Mouse (Mus musculus) kidney, embryonic 15.5 days (tissue): ENCODE data around the gene Btnl4. TPM values are rescaled to one million over a fixed set of nuclear protein-coding genes. Genes with fewer than 3 reads are reported as not detected.
"Not testable (repeated sequence)": the region's sequence is repeated elsewhere in the genome, so short reads cannot be mapped to it uniquely, and the experiment has no call there.

ENCODE experiments used
- ATAC-seq: fragments of 200-750 bp; cut with Nextera tagmentation; replicated peaks from 2 replicates; pipeline ENCODE4 v1.8.0; 2017; ENCODE audit warnings: moderate TSS enrichment; ENCODE audit not compliant: low FRiP score
- H3K27ac ChIP-seq: fragments of 300-500 bp; sonication (generic); 2 replicates; pipeline ENCODE4 v1.5.1; 2015; ENCODE audit warnings: mild to moderate bottlenecking, inconsistent platforms
- H3K27me3 ChIP-seq: fragments of 300-500 bp; sonication (generic); 2 replicates; pipeline ENCODE4 v1.6.1; 2015; ENCODE audit warnings: inconsistent platforms
- H3K36me3 ChIP-seq: fragments of 300-500 bp; sonication (generic); 2 replicates; pipeline ENCODE4 v1.6.1; 2015; ENCODE audit warnings: inconsistent platforms
- H3K4me1 ChIP-seq: fragments of 300-500 bp; sonication (generic); 2 replicates; pipeline ENCODE4 v1.6.1; 2015; ENCODE audit warnings: inconsistent platforms
- H3K4me2 ChIP-seq: fragments of 300-500 bp; sonication (generic); 2 replicates; pipeline ENCODE4 v1.6.1; 2015; ENCODE audit warnings: moderate library complexity, mild to moderate bottlenecking, inconsistent platforms
- H3K4me3 ChIP-seq: fragments of 300-500 bp; sonication (generic); replicated peaks from 2 replicates; pipeline ENCODE4 v1.5.1; 2015; ENCODE audit warnings: mild to moderate bottlenecking, inconsistent platforms
- H3K9ac ChIP-seq: fragments of 300-500 bp; sonication (generic); 2 replicates; pipeline ENCODE4 v1.6.1; 2015; ENCODE audit warnings: mild to moderate bottlenecking, inconsistent platforms
- H3K9me3 ChIP-seq: fragments of 300-500 bp; sonication (generic); replicated peaks from 2 replicates; pipeline ENCODE4 v1.6.1; 2016; ENCODE audit warnings: inconsistent platforms
- WGBS: fragments of 180-500 bp; shearing (Covaris S2); methylation state at CpG from one replicate; pipeline ENCODE4 v1.1.7; 2015; ENCODE audit warnings: mixed read lengths; 5-methylcytosine and 5-hydroxymethylcytosine counted together
- polyA plus RNA-seq: library from polyadenylated mRNA; unstranded; fragments of >200 nt; fragmentation: Nextera tagmentation; extraction: Ambion mirVana; gene quantifications from 2 replicates; pipeline ENCODE4 v1.2.1, GENCODE M21; 2015

The Btnl4 gene
- 0.09 TPM in 1 of 2 replicates, not detected in the other for polyA plus RNA-seq

DNA sequence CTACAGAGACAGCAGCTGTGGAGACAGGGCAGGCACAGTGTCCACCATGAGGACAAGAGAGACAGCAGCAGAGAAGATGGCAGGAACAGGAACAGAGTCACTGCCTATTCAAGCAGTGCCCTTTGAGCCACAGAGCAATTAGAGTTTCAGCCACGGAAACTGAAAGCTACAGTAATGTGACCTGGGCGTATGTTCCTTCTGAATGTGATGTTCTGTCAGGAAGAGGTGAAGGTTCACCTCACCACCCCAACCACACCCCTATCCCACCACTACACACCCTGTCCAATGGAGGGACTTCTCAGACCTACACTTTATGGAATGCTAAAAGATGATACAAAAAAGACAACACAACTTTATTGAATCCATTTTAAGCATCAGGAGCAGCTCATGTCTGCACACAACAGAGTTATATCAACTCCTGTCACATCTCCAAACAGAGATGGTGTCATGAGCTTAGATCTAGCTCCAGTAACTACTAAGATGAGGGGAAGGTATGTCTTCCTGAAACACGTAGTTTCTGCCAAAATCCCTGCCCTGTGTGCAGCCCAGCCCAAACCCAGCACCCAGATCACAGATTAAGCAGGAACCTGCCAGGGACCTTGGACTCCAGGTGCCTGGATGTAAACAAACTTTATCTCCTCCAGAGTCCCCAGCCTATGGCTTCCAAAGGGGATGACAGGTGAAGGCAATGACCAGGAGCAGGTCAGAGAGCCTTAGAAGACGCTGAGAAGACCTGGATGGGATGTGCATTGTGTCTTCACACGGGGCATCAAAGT, at the start of gene Btnl4:
Btnl4 (minus strand) TSS at position 81 of the 776 bp plus-strand sequence.
- H3K27me3 ChIP-seq, ATAC-seq, H3K4me2 ChIP-seq, H3K36me3 ChIP-seq, H3K27ac ChIP-seq, H3K4me3 ChIP-seq, H3K9me3 ChIP-seq, H3K9ac ChIP-seq, H3K4me1 ChIP-seq: not testable (repeated sequence)
- 78% methylated on average over 5 of the region's 5 CpGs for whole genome bisulfite sequencing

DNA sequence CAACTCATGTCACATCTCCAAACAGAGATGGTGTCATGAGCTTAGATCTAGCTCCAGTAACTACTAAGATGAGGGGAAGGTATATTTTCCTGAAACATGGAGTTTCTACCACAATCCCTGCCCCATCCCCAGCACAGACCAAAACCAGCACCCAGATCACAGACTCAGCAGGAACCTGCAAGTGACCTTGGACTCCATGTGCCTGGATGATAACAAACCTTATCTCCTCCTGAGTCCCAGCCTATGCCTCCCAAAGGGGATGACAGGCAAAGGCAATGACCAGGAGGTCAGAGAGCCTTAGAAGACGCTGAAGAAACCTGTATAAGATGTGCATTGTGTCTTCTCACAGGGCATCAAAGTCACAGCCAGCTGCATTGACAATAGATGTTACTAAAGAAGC, 41.9 kb upstream of the Btnl4 start:
- ATAC-seq: no peak
- Histone ChIP-seq H3K4me2 (no peak overlapping the region), H3K4me1 (no peaks in the 10 kb centered on the region), H3K27ac (no peak overlapping the region), H3K4me3 (no peak overlapping the region), H3K27me3 (no peaks in the 10 kb centered on the region), H3K36me3 (no peaks in the 10 kb centered on the region), H3K9me3 (no peaks in the 10 kb centered on the region), H3K9ac (no peak overlapping the region)
- WGBS: 73% methylated on average over 1 of the region's 1 CpGs

DNA sequence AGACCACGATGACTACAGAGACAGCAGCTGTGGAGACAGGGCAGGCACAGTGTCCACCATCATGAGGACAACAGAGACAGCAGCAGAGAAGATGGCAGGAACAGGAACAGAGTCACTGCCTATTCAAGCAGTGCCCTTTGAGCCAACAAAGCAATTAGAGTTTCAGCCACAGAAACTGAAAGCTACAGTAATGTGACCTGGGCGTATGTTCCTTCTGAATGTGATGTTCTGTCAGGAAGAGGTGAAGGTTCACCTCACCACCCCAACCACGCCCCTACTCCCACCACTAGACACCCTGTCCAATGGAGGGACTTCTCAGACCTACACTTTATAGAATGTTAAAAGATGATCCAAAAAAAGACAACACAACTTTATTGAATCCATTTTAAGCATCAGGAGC, 41.5 kb upstream of the Btnl4 start:
- H3K4me2 ChIP-seq, H3K4me1 ChIP-seq, ATAC-seq, H3K4me3 ChIP-seq, H3K27me3 ChIP-seq, H3K9me3 ChIP-seq, H3K27ac ChIP-seq, H3K9ac ChIP-seq, H3K36me3 ChIP-seq: not testable (repeated sequence)
- 61% methylated on average over 3 of the region's 3 CpGs for WGBS

DNA sequence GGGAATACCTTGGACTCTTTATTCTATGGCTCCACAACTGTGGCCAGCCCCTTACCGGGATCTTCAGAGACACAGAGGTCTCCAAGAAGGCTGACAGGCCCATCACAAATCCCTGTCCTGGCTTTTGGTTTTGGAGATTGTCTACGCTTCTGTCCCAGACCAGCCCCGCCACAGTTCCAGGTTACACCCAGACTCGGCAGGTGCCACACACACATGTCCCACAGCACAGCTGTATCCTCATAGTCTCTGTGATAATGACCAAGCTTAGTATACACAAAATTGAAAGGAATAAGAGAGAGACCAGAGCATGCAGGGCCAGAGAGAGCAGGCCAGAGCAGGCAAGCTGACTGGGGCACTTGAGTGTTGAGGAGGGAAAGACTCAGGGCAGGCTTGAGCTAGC, 40.7 kb upstream of the Btnl4 start:
- no peaks in the 10 kb centered on the region for H3K9me3 ChIP-seq
- no peak overlapping the region for H3K9ac ChIP-seq
- no peak overlapping the region for H3K4me3 ChIP-seq
- no peak overlapping the region for H3K27ac ChIP-seq
- no peaks in the 10 kb centered on the region for H3K27me3 ChIP-seq
- H3K4me1 ChIP-seq: no peaks in the 10 kb centered on the region
- no peak for ATAC-seq
- no peaks in the 10 kb centered on the region for H3K36me3 ChIP-seq
- 86% methylated on average over 4 of the region's 4 CpGs for WGBS
- H3K4me2 ChIP-seq: no peak overlapping the region

DNA sequence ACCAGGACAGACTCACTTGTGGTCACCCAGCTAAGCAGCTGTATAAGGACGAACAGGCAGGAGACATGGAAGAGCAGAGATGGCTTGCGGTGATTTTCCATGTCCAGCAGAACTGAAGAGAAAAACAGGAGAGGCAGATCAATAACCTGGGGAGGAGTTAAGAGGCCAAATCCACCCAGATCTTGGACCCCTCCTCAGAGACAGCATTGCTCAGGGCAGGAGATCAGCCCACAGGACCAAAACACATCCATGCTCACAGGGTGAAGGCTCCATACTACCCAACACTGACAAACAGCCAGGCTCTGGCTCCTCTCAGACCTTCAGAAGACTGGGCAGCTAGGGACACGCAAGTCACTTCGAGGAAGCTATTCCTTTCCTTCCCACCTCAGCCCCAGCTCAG, 40.1 kb upstream of the Btnl4 start, which contains the start of gene Btnl6:
Btnl6 (minus strand) TSS at position 101 of the 400 bp plus-strand sequence.
- WGBS: 89% methylated on average over 4 of the region's 4 CpGs

DNA sequence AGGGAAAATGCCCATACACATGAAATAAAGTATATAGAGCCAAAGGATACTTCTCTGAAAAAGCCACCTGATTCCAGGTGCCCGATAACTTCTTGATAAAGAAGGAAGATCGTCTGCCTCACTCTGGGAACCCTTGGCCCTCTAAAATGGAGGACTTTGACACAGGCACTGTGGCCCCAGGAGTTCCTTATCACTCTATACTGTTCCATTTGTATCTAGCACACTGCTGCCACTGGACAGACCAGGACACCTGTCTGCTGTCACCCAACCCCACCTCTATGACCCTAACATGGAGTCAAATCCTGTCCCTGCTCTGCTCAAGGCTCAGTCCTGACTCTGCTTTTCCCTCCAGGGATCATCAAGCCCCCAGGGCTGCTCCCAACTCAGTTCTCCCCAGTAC, 39.4 kb upstream of the Btnl4 start:
- ATAC-seq: no peak
- Histone ChIP-seq H3K9me3 (no peaks in the 10 kb centered on the region), H3K4me3 (no peak overlapping the region), H3K36me3 (no peaks in the 10 kb centered on the region), H3K9ac (no peak overlapping the region), H3K27ac (no peak overlapping the region), H3K4me2 (no peak overlapping the region), H3K27me3 (no peaks in the 10 kb centered on the region), H3K4me1 (no peaks in the 10 kb centered on the region)
- 88% methylated on average over 2 of the region's 2 CpGs for WGBS

More for the DNA sequence above, 40.1 kb upstream of the Btnl4 start, which contains the start of gene Btnl6:
- Histone ChIP-seq H3K4me3 (no peak within 1 kb of the TSS), H3K4me1 (no peaks in the 10 kb centered on the region), H3K27ac (no peak within 1 kb of the TSS), H3K9ac (no peak within 1 kb of the TSS), H3K9me3 (no peaks in the 10 kb centered on the region), H3K27me3 (no peaks in the 10 kb centered on the region), H3K36me3 (no peaks in the 10 kb centered on the region), H3K4me2 (no peak within 1 kb of the TSS)
- ATAC-seq: no peak

DNA sequence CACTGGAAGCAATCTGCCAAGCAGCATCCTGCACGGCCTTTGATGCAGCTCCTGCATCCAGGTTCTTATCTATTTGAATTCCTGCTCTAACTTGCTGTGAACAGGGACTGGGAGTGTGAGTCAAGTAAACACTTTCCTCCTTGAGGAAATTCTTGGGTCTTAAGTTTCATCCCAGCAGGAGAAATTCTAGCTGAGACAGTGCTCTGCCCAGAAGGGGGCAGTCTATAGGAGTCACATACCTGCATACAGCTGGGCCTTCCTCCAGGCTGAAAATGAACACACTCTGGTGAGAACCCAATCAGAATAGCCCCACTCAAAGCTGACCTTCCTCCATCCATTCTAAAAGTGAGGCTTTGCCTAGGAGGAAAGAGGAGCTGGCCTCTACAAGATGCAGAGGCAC, 34.6 kb upstream of the Btnl4 start:
- not testable (repeated sequence) for H3K4me3 ChIP-seq, H3K27ac ChIP-seq, H3K36me3 ChIP-seq, H3K4me1 ChIP-seq, H3K9me3 ChIP-seq, ATAC-seq, H3K9ac ChIP-seq, H3K27me3 ChIP-seq, H3K4me2 ChIP-seq
- WGBS: 55% methylated on average over 1 of the region's 1 CpGs

DNA sequence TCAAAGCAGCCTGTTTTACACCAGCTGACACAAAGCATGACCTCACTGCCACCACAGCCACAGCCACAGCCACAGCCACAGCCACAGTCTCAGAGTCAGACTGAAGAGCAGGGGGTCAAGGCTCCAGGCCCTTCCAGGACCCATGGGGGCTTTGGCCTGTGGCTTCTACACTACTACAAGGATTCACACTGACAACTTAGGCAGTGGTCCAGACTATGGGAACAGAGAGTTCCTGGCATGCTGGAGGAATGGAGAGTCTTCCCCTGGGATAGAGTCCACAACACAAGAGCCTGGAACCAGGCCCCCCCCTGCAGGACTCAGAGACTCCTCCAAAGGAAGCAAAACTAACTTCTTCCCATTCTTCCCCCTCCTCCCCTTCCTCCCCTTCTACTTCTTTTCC, 30.5 kb upstream of the Btnl4 start:
- no peak overlapping the region for H3K27ac ChIP-seq
- H3K36me3 ChIP-seq: no peaks in the 10 kb centered on the region
- no peak overlapping the region for H3K4me3 ChIP-seq
- H3K4me1 ChIP-seq: no peaks in the 10 kb centered on the region
- H3K9ac ChIP-seq: no peak overlapping the region
- H3K9me3 ChIP-seq: no peaks in the 10 kb centered on the region
- no peak for ATAC-seq
- no peaks in the 10 kb centered on the region for H3K27me3 ChIP-seq
- H3K4me2 ChIP-seq: no peak overlapping the region

DNA sequence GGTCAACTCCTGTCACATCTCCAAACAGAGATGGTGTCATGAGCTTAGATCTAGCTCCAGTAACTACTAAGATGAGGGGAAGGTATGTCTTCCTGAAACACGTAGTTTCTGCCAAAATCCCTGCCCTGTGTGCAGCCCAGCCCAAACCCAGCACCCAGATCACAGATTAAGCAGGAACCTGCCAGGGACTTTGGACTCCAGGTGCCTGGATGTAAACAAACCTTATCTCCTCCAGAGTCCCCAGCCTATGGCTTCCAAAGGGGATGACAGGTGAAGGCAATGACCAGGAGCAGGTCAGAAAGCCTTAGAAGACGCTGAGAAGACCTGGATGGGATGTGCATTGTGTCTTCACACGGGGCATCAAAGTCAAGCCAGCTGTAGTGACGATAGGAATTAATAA, 20.6 kb upstream of the Btnl4 start:
- H3K27ac ChIP-seq, H3K9me3 ChIP-seq, H3K9ac ChIP-seq, H3K36me3 ChIP-seq, ATAC-seq, H3K4me1 ChIP-seq, H3K4me2 ChIP-seq, H3K4me3 ChIP-seq, H3K27me3 ChIP-seq: not testable (repeated sequence)
- WGBS: 71% methylated on average over 4 of the region's 4 CpGs

DNA sequence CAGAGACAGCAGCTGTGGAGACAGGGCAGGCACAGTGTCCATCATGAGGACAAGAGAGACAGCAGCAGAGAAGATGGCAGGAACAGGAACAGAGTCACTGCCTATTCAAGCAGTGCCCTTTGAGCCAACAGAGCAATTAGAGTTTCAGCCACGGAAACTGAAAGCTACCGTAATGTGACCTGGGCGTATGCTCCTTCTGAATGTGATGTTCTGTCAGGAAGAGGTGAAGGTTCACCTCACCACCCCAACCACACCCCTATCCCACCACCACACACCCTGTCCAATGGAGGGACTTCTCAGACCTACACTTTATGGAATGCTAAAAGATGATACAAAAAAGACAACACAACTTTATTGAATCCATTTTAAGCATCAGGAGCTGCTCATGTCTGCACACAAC, 20.2 kb upstream of the Btnl4 start:
- not testable (repeated sequence) for H3K4me1 ChIP-seq, H3K4me3 ChIP-seq, H3K36me3 ChIP-seq, H3K9me3 ChIP-seq, ATAC-seq, H3K4me2 ChIP-seq, H3K27me3 ChIP-seq, H3K27ac ChIP-seq, H3K9ac ChIP-seq
- WGBS: 60% methylated on average over 3 of the region's 3 CpGs

DNA sequence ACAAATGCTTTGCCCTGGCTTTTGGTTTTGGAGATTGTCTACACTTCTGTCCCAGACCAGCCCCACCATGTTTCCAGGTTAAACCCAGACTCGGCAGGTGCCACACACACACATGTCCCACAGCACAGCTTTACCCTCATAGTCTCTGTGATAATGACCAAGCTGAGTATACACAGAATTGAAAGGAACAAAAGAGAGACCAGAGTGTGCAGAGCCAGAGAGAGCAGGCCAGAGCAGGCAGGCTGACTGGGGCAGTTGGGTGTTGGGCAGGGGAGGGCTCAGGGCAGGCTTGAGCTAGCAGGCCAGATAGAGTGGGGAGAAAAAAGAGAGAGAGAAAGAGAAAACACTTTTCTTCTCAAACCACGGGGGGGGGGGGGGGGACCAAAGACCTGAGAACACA, 19.4 kb upstream of the Btnl4 start:
- H3K27ac ChIP-seq: no peak overlapping the region
- no peak overlapping the region for H3K4me2 ChIP-seq
- no peak for ATAC-seq
- 58% methylated on average over 2 of the region's 2 CpGs for WGBS
- no peaks in the 10 kb centered on the region for H3K36me3 ChIP-seq
- no peak overlapping the region for H3K4me3 ChIP-seq
- no peak overlapping the region for H3K9ac ChIP-seq
- no peaks in the 10 kb centered on the region for H3K27me3 ChIP-seq
- no peaks in the 10 kb centered on the region for H3K9me3 ChIP-seq
- no peaks in the 10 kb centered on the region for H3K4me1 ChIP-seq

DNA sequence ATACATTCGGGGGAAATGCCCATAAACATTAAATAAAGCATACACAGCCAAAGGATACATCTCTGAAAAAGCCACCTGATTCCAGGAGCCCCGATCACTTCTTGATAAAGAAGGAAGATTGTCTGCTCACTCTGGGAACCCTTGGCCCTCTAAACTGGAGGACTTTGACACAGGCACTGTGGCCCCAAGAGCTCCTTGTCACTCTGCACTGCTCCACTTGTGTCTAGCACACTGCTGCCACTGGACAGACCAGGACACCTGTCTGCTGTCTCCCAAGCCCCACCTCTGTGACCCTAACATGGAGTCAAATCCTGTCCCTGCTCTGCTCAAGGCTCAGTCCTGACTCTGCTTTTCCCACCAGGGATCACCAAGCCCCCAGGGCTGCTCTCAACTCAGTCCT, 18.0 kb upstream of the Btnl4 start:
- H3K4me1 ChIP-seq, H3K9ac ChIP-seq, H3K4me2 ChIP-seq, ATAC-seq, H3K9me3 ChIP-seq, H3K27me3 ChIP-seq, H3K4me3 ChIP-seq, H3K36me3 ChIP-seq, H3K27ac ChIP-seq: not testable (repeated sequence)
- 81% methylated on average over 2 of the region's 2 CpGs for WGBS

DNA sequence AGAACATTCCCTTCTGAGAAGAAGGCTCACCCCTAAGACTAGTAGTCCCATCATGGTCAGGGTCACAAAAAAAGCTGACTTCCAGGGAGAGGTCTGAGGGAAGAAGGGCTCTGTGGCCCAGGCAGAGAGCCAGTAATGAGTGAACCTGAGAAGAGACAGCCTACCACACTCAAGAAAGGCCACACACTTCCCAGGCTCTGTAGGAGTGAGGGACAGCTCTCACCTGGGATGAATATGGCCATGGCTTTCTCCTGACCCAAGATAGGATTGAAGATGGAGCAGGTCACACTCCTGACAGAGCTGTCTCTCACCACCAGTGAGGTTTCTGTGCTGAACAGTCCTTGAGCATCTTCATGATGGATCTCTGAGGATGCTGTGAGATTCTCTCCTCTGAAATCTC, 15.7 kb upstream of the Btnl4 start:
- ATAC-seq: no peak
- H3K9me3 ChIP-seq: no peaks in the 10 kb centered on the region
- no peak overlapping the region for H3K4me2 ChIP-seq
- H3K4me3 ChIP-seq: no peak overlapping the region
- no peak overlapping the region for H3K9ac ChIP-seq
- H3K27me3 ChIP-seq: no peaks in the 10 kb centered on the region
- H3K27ac ChIP-seq: no peak overlapping the region
- no peaks in the 10 kb centered on the region for H3K4me1 ChIP-seq
- no peaks in the 10 kb centered on the region for H3K36me3 ChIP-seq
